Comparison of ENCODE assay signal across 16 mouse cellular contexts in the genomic region with DNA sequence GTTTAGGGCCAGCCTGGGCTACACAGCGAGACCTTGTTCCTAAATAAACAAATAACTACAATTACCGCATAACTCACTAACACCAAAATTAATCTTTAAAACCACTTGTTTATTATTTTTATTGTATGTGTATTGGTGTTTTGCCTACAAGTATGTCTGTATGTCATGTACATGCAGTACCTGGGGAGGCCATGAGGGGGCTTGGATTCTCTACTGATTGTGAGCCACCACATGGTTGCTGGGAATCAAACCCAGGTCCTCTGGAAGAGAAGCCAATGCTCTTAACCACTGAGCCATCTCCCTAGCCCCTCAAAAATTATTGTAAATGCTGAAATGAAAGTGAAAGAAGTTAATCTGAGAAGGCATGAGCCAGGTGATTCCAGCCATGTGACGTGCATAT.
DNase-seq lines count a peak whose midpoint lies in the region; ATAC-seq and TF ChIP-seq lines count a peak whose summit lies in the region.
"Had no signal": no experiment of that assay in that cellular context is flagged by ENCODE, and none has a peak within 500 bp of the region (broad histone marks: within the 10 kb centered on the region; RNA-seq: fewer than 3 reads in every experiment).

No protein-coding gene starts in this region.

- H3K9ac ChIP-seq in kidney, postnatal 0 days (ENCODE audit: low read depth, low read length) = no peak overlapping the region
- H3K9ac ChIP-seq in midbrain, postnatal 0 days (replicated peaks; ENCODE audit: low read length, poor library complexity, severe bottlenecking) = no peak overlapping the region
- H3K9ac ChIP-seq in midbrain, embryonic 16.5 days (ENCODE audit: low read depth, low read length) = no peak overlapping the region
- H3K9ac ChIP-seq: midbrain, embryonic 13.5 days had no signal

- no peaks in the 10 kb centered on the region for H3K27me3 ChIP-seq in kidney, postnatal 0 days (ENCODE audit: insufficient read depth, low read length)
- H3K27me3 ChIP-seq in midbrain, postnatal 0 days (ENCODE audit: insufficient read depth, low read length) = no peaks in the 10 kb centered on the region
- no peaks in the 10 kb centered on the region for H3K27me3 ChIP-seq in midbrain, embryonic 16.5 days (ENCODE audit: control insufficient read depth, insufficient read depth, low read depth, low read length)
- H3K27me3 ChIP-seq in small intestine, adult 2 months (ENCODE audit: control insufficient read depth, insufficient read depth, low read length) = no peaks in the 10 kb centered on the region
- H3K27me3 ChIP-seq: midbrain, embryonic 13.5 days had no signal

- H3K4me2 ChIP-seq in kidney, postnatal 0 days (ENCODE audit: low read length) = no peak overlapping the region
- no peak overlapping the region for H3K4me2 ChIP-seq in midbrain, postnatal 0 days (ENCODE audit: low read depth, low read length, poor library complexity, severe bottlenecking)
- H3K4me2 ChIP-seq in midbrain, embryonic 16.5 days (ENCODE audit: low read length) = no peak overlapping the region
- H3K4me2 ChIP-seq: midbrain, embryonic 13.5 days had no signal

- H3K27ac ChIP-seq in kidney, postnatal 0 days = no peak overlapping the region
- no peak overlapping the region for H3K27ac ChIP-seq in midbrain, postnatal 0 days (ENCODE audit: low read depth, low read length)
- no peak overlapping the region; the same call in 1 of the 2 replicates for H3K27ac ChIP-seq in midbrain, embryonic 16.5 days (ENCODE audit: low read length)
- H3K27ac ChIP-seq in small intestine, adult 2 months (ENCODE audit: insufficient read depth, low read depth, low read length) = no peak overlapping the region
- H3K27ac ChIP-seq: heart, embryonic 10.5 days; macrophage; midbrain, embryonic 13.5 days had no signal

- H3K36me3 ChIP-seq in kidney, postnatal 0 days (ENCODE audit: insufficient read depth, low read length) = no peaks in the 10 kb centered on the region
- H3K36me3 ChIP-seq in midbrain, postnatal 0 days (ENCODE audit: insufficient read depth, low read length) = no peaks in the 10 kb centered on the region
- no peaks in the 10 kb centered on the region for H3K36me3 ChIP-seq in midbrain, embryonic 16.5 days (ENCODE audit: control insufficient read depth, insufficient read depth, low read length)
- H3K36me3 ChIP-seq in small intestine, adult 2 months (ENCODE audit: control insufficient read depth, insufficient read depth, low read length) = no peaks in the 10 kb centered on the region
- H3K36me3 ChIP-seq: heart, embryonic 10.5 days; midbrain, embryonic 13.5 days had no signal

- no peak for DNase-seq in kidney, postnatal 0 days (ENCODE audit: low spot score)
- no peak for DNase-seq in kidney, adult 11 months
- DNase-seq in midbrain, postnatal 0 days (ENCODE audit: low spot score) = no peak
- peak; percentile 51 for DNase-seq in ES-CJ7 (ENCODE audit: low read depth, low spot score)
- no peak for DNase-seq in right cerebral cortex, postnatal 4 days
- no peak for DNase-seq in ovary, postnatal 10 days (ENCODE audit: low spot score)
- DNase-seq: cerebellum, adult 9-10 months; gastrocnemius, postnatal 10 days; heart, postnatal 36 days; liver had no signal

- WGBS in kidney, postnatal 0 days = 97% methylated on average over 3 of the region's 3 CpGs
- WGBS in midbrain, postnatal 0 days = 98% methylated on average over 3 of the region's 3 CpGs
- 98% methylated on average over 3 of the region's 3 CpGs for WGBS in midbrain, embryonic 16.5 days
- WGBS in small intestine, adult 2 months = 92% methylated on average over 3 of the region's 3 CpGs

- TF ChIP-seq POLR2A in small intestine, adult 2 months (IDR thresholded peaks at IDR 0.05; ENCODE audit: low read depth, low read length) = no peak

- TF ChIP-seq CTCF in kidney, postnatal 0 days (IDR thresholded peaks at IDR 0.05; ENCODE audit: low read depth) = 0 out of 2 replicates have a peak, but pooled peaks have one; percentile 10
- peak; percentile 37 for TF ChIP-seq CTCF in midbrain, postnatal 0 days (IDR thresholded peaks at IDR 0.05)
- peak; percentile 23; the same call in 1 of the 2 replicates for TF ChIP-seq CTCF in small intestine, adult 2 months (IDR thresholded peaks at IDR 0.05; ENCODE audit: extremely low read depth, insufficient read length, insufficient replicate concordance, low read depth, low read length)

- H3K4me3 ChIP-seq in kidney, postnatal 0 days (replicated peaks; ENCODE audit: low read depth, low read length) = no peak overlapping the region
- H3K4me3 ChIP-seq in midbrain, postnatal 0 days (ENCODE audit: low read depth, low read length) = no peak overlapping the region
- no peak overlapping the region for H3K4me3 ChIP-seq in midbrain, embryonic 16.5 days (ENCODE audit: low read depth, low read length)
- H3K4me3 ChIP-seq in small intestine, adult 2 months (ENCODE audit: low read depth, low read length) = no peak overlapping the region
- H3K4me3 ChIP-seq: heart, embryonic 10.5 days; midbrain, embryonic 13.5 days had no signal

- no peaks in the 10 kb centered on the region for H3K4me1 ChIP-seq in kidney, postnatal 0 days (replicated peaks; ENCODE audit: insufficient read depth, low read length)
- H3K4me1 ChIP-seq in midbrain, postnatal 0 days (ENCODE audit: insufficient read depth, low read length) = no peaks in the 10 kb centered on the region
- no peaks in the 10 kb centered on the region for H3K4me1 ChIP-seq in midbrain, embryonic 16.5 days (ENCODE audit: control insufficient read depth, insufficient read depth, low read length)
- no peaks in the 10 kb centered on the region for H3K4me1 ChIP-seq in small intestine, adult 2 months (ENCODE audit: control insufficient read depth, insufficient read depth, insufficient read length, low read length)
- H3K4me1 ChIP-seq: heart, embryonic 10.5 days; midbrain, embryonic 13.5 days had no signal

- no peaks in the 10 kb centered on the region for H3K9me3 ChIP-seq in kidney, postnatal 0 days (replicated peaks; ENCODE audit: low read length)
- no peaks in the 10 kb centered on the region for H3K9me3 ChIP-seq in midbrain, postnatal 0 days (ENCODE audit: low read length)
- no peaks in the 10 kb centered on the region for H3K9me3 ChIP-seq in midbrain, embryonic 16.5 days (replicated peaks; ENCODE audit: control insufficient read depth, low read length, poor library complexity, severe bottlenecking)
- H3K9me3 ChIP-seq: heart, embryonic 10.5 days; midbrain, embryonic 13.5 days had no signal

- no peak for ATAC-seq in kidney, postnatal 0 days (replicated peaks; ENCODE audit: low FRiP score, low read depth)
- ATAC-seq in midbrain, postnatal 0 days (ENCODE audit: low FRiP score) = no peak
- ATAC-seq in midbrain, embryonic 16.5 days = no peak
- ATAC-seq: forebrain, embryonic 16.5 days; midbrain, embryonic 13.5 days had no signal
